Mouse (Mus musculus) megakaryocyte, embryonic 14.5 days (primary cell): Measurements from ENCODE around the gene Cybrd1.

Experiments
- FLI1 ChIP-seq: IDR thresholded peaks from 2 replicates; pipeline ENCODE4 v1.6.1; 2012; ENCODE audit warnings: low read length, inconsistent platforms, mixed read lengths
- GATA1 ChIP-seq: IDR thresholded peaks from 3 replicates; pipeline ENCODE4 v1.6.1; 2012; ENCODE audit warnings: mixed read lengths, low read length, inconsistent platforms, borderline replicate concordance

- TF ChIP-seq GATA1 (no peak), FLI1 (no peak)
Measured at GRCm38 (mm10) chr2:71188861-71189260, 71.1 kb downstream of the Cybrd1 start.
